Mouse (Mus musculus): ENCODE data around the gene Gm42674. TPM values are rescaled to one million over a fixed set of nuclear protein-coding genes. Genes with fewer than 3 reads are reported as not detected.

Gm42674 gene
- polyA plus RNA-seq, 1 experiment from 2014 or later: not detected

DNA sequence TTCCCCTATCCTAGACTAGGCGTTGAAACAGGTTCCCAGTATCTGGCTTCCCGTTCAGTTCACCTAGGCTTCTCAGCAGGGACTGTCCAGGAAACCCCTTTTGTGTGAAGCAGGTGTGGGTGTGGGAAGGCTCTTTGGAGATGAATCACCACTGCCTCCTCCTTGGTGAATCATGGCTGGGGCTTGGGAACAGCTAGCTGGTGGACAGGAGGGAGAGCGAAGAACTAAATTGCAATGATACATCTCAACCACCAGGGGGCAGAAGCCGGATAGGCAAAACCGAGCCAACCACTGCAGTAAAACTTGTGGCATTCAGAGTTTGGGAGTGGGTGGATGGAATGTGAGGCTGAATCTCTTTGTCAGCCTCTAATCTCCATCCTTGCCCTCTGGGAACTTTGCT, 16.1 kb upstream of the Gm42674 start:
- H3K4me1 ChIP-seq: peaks cover 33% of the 10 kb centered on the region
- peak; percentile 36; the same call in 1 of the 2 replicates for ATAC-seq (ENCODE audit: insufficient read depth, low FRiP score, low read depth)
- WGBS: 30% methylated on average over 5 of the region's 5 CpGs
- H3K4me3 ChIP-seq (replicated peaks): no peak overlapping the region
- H3K9me3 ChIP-seq: no peaks in the 10 kb centered on the region
- no peaks in the 10 kb centered on the region for H3K27me3 ChIP-seq (replicated peaks)
- H3K9ac ChIP-seq: no peak overlapping the region
- H3K36me3 ChIP-seq: no peaks in the 10 kb centered on the region
- H3K27ac ChIP-seq: peak overlapping the region; percentile 89
- no peak overlapping the region for H3K4me2 ChIP-seq

DNA sequence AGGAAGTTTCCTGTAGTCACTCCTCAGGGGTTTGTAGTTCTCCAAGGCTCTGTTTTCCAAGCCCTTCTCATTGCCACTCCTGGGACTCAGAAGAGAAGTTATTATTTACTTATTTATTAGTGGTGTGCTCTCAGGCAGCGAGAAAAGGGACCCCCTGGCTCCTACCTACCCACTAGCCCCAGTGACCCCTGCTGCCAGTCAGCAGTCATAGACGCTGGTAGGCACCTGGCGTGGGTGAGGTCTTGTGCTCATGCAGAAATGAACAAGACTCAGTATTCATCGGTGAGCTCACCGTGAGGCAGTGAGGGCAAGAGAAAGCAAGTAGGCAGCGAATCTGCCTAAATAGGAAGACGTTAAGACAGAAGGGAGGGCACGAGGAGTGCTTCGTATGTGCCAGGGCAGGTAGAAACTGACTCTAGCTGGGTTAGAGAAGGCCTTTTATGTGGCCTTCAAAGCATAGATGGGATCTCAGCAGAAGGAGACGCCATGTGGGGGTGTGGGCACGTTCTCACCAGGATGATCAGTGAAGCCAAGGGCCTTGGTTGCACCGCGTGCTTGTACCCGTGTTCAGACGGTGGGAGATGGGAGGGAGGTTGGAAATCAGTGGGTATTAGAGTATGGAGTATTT, 15.6 kb upstream of the Gm42674 start:
- Histone ChIP-seq H3K4me2 (no peak overlapping the region), H3K4me3 (replicated peaks) (no peak overlapping the region), H3K4me1 (peaks cover 33% of the 10 kb centered on the region), H3K9me3 (no peaks in the 10 kb centered on the region), H3K27ac (peak overlapping the region; percentile 89), H3K36me3 (no peaks in the 10 kb centered on the region), H3K9ac (no peak overlapping the region), H3K27me3 (replicated peaks) (no peaks in the 10 kb centered on the region)
- ATAC-seq (ENCODE audit: insufficient read depth, low FRiP score, low read depth): no peak
- 78% methylated on average over 15 of the region's 15 CpGs for WGBS

GRCm38 (mm10) chr3:90586906-90587305, 14.8 kb upstream of the Gm42674 start:
- Histone ChIP-seq H3K27ac (peak overlapping the region; percentile 89), H3K4me3 (replicated peaks) (no peak overlapping the region), H3K9ac (no peak overlapping the region), H3K9me3 (no peaks in the 10 kb centered on the region), H3K4me2 (peak overlapping the region; percentile 13; the same call in 1 of the 2 replicates), H3K27me3 (replicated peaks) (no peaks in the 10 kb centered on the region), H3K4me1 (peaks cover 33% of the 10 kb centered on the region), H3K36me3 (no peaks in the 10 kb centered on the region)
- 45% methylated on average over 10 of the region's 10 CpGs for WGBS
- peak; percentile 83 for ATAC-seq (ENCODE audit: insufficient read depth, low FRiP score, low read depth)

DNA sequence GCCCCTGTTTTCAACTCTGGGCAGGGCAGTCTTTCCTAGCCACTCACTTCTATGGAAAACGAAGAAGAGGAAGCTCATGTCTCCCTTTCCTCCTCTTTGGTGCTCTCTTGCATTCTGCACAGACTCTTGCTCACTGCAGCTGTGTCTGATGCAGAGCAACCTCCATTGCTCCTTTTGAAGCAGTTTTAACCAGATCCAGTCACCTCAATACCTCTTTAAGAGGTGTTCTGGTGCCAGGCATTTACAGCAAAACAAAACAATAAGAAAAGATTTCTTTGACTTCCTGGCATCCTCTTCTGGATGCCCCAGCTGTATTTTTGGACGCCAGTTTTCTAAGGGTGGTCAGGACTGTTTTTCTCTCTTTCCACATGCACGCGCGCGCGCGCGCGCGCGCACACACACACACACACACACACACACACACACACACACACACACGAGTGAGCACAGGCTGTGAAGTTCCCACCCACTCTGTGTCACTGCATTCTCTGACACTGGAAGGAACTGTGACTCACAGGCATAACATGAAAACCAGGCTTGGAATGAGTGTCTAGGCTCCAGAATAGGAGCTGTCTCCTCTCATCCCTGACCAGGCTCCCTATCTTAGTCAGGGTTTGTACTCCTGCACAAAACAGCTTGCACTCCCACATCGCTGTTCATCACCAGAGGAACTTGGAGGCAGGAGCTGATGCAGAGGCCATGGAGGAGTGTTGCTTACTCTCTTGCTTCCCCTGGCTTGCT, 14.2 kb upstream of the Gm42674 start:
- Histone ChIP-seq H3K9me3 (no peaks in the 10 kb centered on the region), H3K9ac (no peak overlapping the region)
- WGBS: 85% methylated on average over 14 of the region's 14 CpGs

GRCm38 (mm10) chr3:90589390-90589789, 12.3 kb upstream of the Gm42674 start:
- H3K27me3 ChIP-seq (replicated peaks): no peaks in the 10 kb centered on the region
- ATAC-seq (ENCODE audit: insufficient read depth, low FRiP score, low read depth): no peak
- H3K9ac ChIP-seq: no peak overlapping the region
- H3K36me3 ChIP-seq: no peaks in the 10 kb centered on the region
- peaks cover 25% of the 10 kb centered on the region for H3K4me1 ChIP-seq
- no peak overlapping the region for H3K4me3 ChIP-seq (replicated peaks)
- no peaks in the 10 kb centered on the region for H3K9me3 ChIP-seq
- 71% methylated on average over 6 of the region's 6 CpGs for WGBS
- H3K27ac ChIP-seq: peak overlapping the region; percentile 57; the same call in 1 of the 2 replicates
- H3K4me2 ChIP-seq: no peak overlapping the region

More for the DNA sequence above, 14.2 kb upstream of the Gm42674 start:
- Histone ChIP-seq H3K27me3 (replicated peaks) (no peaks in the 10 kb centered on the region), H3K36me3 (no peaks in the 10 kb centered on the region), H3K4me2 (peak overlapping the region; percentile 13; the same call in 1 of the 2 replicates), H3K27ac (peak overlapping the region; percentile 89), H3K4me3 (replicated peaks) (no peak overlapping the region), H3K4me1 (peaks cover 33% of the 10 kb centered on the region)
- no peak for ATAC-seq (ENCODE audit: insufficient read depth, low FRiP score, low read depth)

- Histone ChIP-seq H3K27ac (peak within 1 kb of the TSS; percentile 57; the same call in 1 of the 2 replicates), H3K4me3 (replicated peaks) (no peak within 1 kb of the TSS), H3K9ac (no peak within 1 kb of the TSS), H3K4me2 (no peak within 1 kb of the TSS), H3K4me1 (peaks cover 24% of the 10 kb centered on the region; the same call in 1 of the 2 replicates), H3K27me3 (replicated peaks) (no peaks in the 10 kb centered on the region), H3K9me3 (no peaks in the 10 kb centered on the region), H3K36me3 (no peaks in the 10 kb centered on the region)
- ATAC-seq (ENCODE audit: insufficient read depth, low FRiP score, low read depth): no peak
- WGBS: 80% methylated on average over 8 of the region's 8 CpGs
These were observed 11.8 kb upstream of the Gm42674 start, which contains the start of gene S100a2 for GRCm38 (mm10) chr3:90589947-90590346. TSS of gene S100a2 (plus strand) at chr3:90590247.

GRCm38 (mm10) chr3:90594466-90594865, 7.2 kb upstream of the Gm42674 start:
- WGBS: 71% methylated on average over 1 of the region's 1 CpGs
- no peaks in the 10 kb centered on the region for H3K4me1 ChIP-seq
- H3K27me3 ChIP-seq (replicated peaks): no peaks in the 10 kb centered on the region
- H3K4me3 ChIP-seq (replicated peaks): no peak overlapping the region
- no peak overlapping the region for H3K9ac ChIP-seq
- H3K9me3 ChIP-seq: no peaks in the 10 kb centered on the region
- H3K27ac ChIP-seq: no peak overlapping the region
- no peak for ATAC-seq (ENCODE audit: insufficient read depth, low FRiP score, low read depth)
- no peak overlapping the region for H3K4me2 ChIP-seq
- H3K36me3 ChIP-seq: no peaks in the 10 kb centered on the region

GRCm38 (mm10) chr3:90595556-90595955, 6.1 kb upstream of the Gm42674 start:
- H3K4me1 ChIP-seq: no peaks in the 10 kb centered on the region
- no peak overlapping the region for H3K9ac ChIP-seq
- H3K4me2 ChIP-seq: no peak overlapping the region
- ATAC-seq (ENCODE audit: insufficient read depth, low FRiP score, low read depth): no peak
- WGBS: 54% methylated on average over 5 of the region's 5 CpGs
- no peaks in the 10 kb centered on the region for H3K36me3 ChIP-seq
- H3K9me3 ChIP-seq: no peaks in the 10 kb centered on the region
- H3K27me3 ChIP-seq (replicated peaks): no peaks in the 10 kb centered on the region
- H3K4me3 ChIP-seq (replicated peaks): no peak overlapping the region
- H3K27ac ChIP-seq: no peak overlapping the region

DNA sequence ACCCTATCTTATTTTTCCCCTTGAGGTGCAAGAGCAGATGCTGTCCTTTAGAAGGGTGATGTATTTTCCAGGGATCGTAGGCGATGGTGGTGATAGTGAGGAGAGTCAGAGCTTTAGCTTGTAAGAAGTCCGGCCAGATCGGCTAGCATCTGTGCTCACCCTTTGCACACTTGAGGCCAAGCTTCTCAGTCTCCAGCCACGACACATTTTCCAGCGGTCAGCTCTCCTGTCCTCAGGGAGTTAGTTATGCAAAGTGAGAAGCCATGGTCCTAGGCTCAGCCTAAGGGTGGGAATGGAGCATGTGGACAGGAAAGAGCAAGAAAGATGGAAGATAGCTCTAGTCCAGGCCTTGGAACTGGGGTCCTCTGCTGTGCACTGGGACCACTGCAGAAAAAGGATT, 4.9 kb upstream of the Gm42674 start:
- Histone ChIP-seq H3K36me3 (no peaks in the 10 kb centered on the region), H3K4me1 (no peaks in the 10 kb centered on the region), H3K9ac (no peak overlapping the region), H3K4me3 (replicated peaks) (no peak overlapping the region), H3K27ac (no peak overlapping the region), H3K27me3 (replicated peaks) (no peaks in the 10 kb centered on the region), H3K9me3 (no peaks in the 10 kb centered on the region), H3K4me2 (no peak overlapping the region)
- 94% methylated on average over 6 of the region's 6 CpGs for WGBS
- ATAC-seq (ENCODE audit: insufficient read depth, low FRiP score, low read depth): no peak

DNA sequence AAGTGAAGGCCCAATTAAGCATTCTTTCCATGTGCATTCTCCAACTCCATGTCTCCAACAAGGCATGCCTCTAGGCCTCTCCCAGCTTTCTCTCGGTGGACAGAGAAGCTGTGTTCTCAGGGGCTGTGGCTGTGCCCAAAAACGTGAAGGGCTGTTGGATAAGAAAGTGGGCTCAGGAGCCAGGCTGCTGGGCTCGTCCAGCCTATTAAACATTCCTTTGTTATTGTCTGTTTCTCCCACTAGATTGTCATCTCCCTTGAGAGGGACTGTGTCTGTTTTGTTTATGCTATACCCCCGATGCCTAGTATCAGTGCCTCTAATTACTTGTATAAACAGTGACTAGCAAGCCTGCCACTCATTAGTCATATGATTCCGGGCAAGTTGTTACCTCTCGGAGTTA, 4.0 kb upstream of the Gm42674 start:
- Histone ChIP-seq H3K4me3 (replicated peaks) (no peak overlapping the region), H3K27ac (no peak overlapping the region), H3K36me3 (no peaks in the 10 kb centered on the region), H3K4me2 (no peak overlapping the region), H3K27me3 (replicated peaks) (no peaks in the 10 kb centered on the region), H3K9me3 (no peaks in the 10 kb centered on the region), H3K9ac (no peak overlapping the region), H3K4me1 (no peaks in the 10 kb centered on the region)
- 31% methylated on average over 6 of the region's 6 CpGs for WGBS
- no peak for ATAC-seq (ENCODE audit: insufficient read depth, low FRiP score, low read depth)

DNA sequence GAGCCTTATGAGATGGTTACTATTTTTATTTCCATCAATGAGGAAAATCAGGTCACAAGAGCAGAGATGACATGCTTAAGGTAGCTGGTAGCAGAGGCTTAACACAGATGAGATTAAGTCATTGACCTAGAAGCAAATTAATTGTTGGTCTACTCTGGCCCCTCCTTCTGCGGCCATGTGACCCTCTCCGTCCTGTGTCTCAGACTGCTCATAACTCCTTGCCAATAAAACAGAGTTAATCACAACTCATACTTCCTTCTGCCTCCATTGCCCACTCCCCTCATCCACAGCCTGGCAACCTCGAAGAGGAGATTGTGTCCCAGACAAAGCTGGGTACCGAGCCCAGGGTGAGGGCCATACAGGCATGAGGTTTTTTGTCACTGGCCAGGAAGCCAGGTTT, 3.5 kb upstream of the Gm42674 start:
- no peak for ATAC-seq (ENCODE audit: insufficient read depth, low FRiP score, low read depth)
- H3K9ac ChIP-seq: no peak overlapping the region
- no peaks in the 10 kb centered on the region for H3K27me3 ChIP-seq (replicated peaks)
- H3K9me3 ChIP-seq: no peaks in the 10 kb centered on the region
- WGBS: 77% methylated on average over 4 of the region's 4 CpGs
- no peak overlapping the region for H3K4me3 ChIP-seq (replicated peaks)
- H3K4me2 ChIP-seq: no peak overlapping the region
- no peaks in the 10 kb centered on the region for H3K36me3 ChIP-seq
- peaks cover 2% of the 10 kb centered on the region; the same call in 1 of the 2 replicates for H3K4me1 ChIP-seq
- no peak overlapping the region for H3K27ac ChIP-seq

- ATAC-seq (ENCODE audit: insufficient read depth, low FRiP score, low read depth): no peak
- Histone ChIP-seq H3K4me2 (no peak overlapping the region), H3K9me3 (no peaks in the 10 kb centered on the region), H3K36me3 (no peaks in the 10 kb centered on the region), H3K27ac (0 out of 2 replicates have a peak overlapping the region, but pooled peaks have one; percentile 0), H3K27me3 (replicated peaks) (no peaks in the 10 kb centered on the region), H3K4me1 (peaks cover 13% of the 10 kb centered on the region), H3K9ac (no peak overlapping the region), H3K4me3 (replicated peaks) (no peak overlapping the region)
- 69% methylated on average over 3 of the region's 3 CpGs for WGBS
These were observed 2.3 kb upstream of the Gm42674 start for GRCm38 (mm10) chr3:90599401-90599800.
